Mouse (Mus musculus): Measurements from ENCODE around the gene Ndufs5.

The Ndufs5 gene

DNA sequence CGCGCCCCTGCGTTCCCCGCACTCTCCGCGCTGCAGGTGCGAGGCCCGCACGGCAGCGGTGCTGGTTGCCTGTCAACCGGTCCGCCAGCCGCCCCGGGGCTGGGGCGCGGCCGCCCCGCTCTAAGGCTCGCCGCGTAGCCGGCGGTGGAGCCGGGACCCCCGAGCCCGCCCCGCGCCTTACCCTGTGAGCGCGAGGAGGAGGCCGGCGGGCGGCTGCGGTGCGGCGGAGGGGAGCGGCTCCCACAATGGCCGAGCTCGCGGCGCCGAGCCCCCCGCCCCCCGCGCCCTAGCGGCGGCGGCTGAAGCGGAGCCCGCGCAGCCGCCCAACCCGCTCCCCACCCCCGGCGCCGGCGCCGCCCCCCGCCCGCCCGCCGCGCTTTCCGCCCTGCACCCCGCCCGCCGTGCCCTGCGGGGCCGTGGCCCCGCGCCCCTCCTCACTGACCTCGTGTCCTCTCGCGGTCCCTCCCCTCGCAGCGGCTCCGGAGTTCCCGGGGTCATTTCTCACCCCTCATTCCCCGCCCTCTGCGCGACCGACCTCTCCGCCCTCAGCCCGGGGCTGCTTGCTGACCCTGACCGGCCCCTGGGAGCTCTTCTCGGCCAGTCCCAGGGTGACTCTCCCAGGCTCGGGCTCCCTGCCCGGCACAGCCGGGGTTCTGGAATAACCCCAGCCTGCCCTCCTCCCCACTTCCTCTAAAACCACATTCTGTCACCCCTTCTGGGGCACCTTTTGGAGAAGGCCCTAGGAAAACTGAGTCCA lies 30.8 kb downstream of the Ndufs5 start:
- in situ Hi-C loops (cut with MboI): no loop called here

- in situ Hi-C loops (cut with MboI): no loop called here
Observed at GRCm38 (mm10) chr4:123686368-123687024, 31.5 kb downstream of the Ndufs5 start.

DNA sequence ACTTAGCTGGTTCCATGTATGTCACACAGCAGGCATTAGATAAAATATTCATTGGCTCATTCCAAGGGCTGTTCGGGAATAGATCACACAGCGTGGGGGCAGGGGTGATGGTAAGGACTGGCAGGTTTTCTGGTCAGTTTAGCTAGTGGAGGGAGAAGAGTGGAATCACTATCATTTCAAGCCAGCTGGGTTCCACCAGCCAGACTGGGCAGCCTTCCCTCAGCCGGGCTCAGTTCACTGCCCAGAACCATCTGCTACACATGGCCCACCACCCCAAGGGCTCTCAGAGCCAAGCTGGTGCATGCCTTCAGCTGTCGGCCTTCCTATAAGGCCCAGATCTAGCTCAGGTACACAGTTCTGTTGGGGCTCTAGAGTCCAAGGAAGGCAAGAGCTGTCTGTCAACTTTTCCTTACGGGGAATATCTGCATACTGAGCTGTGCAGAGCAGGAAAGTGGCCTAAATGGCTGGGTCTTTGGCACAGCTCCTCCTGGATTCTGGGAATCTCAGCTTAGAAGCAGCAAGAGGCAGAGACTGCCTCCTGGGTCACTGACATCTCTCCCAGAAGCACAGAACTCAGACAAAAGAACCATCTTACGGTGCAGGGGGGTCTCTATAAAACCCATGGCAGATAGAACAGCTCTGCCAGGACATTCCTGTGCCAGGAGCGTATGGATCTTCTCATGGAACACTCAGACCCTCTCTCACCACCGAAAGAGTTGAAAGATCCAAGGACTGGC lies 32.3 kb downstream of the Ndufs5 start:
- in situ Hi-C loops (cut with MboI): no loop called here

- in situ Hi-C loops (cut with MboI): no loop called here
Observed at GRCm38 (mm10) chr4:123685046-123685445, 33.0 kb downstream of the Ndufs5 start.

DNA sequence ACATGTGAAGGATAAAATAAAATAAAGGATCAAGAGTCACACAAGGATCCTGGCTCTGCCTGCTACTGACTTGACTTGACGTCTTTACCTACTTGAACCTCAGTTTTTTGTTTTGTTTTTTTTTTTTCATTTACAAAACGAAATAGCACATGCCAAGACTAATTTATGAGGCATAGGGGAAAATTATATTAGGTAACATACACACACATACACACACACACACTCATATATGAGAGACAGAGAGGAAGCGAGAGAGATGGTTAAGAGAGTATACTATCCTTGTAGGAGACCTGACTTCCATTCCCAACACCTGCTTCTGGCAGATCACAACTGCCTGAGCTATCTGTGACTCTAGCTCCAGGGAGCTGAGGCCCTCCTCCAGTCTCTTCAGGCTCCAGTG lies 33.7 kb downstream of the Ndufs5 start, which contains the start of gene Macf1:
Gene Macf1 (minus strand): TSS at position 101 of the 400 bp plus-strand sequence.
- in situ Hi-C loops (cut with MboI): no loop called here

DNA sequence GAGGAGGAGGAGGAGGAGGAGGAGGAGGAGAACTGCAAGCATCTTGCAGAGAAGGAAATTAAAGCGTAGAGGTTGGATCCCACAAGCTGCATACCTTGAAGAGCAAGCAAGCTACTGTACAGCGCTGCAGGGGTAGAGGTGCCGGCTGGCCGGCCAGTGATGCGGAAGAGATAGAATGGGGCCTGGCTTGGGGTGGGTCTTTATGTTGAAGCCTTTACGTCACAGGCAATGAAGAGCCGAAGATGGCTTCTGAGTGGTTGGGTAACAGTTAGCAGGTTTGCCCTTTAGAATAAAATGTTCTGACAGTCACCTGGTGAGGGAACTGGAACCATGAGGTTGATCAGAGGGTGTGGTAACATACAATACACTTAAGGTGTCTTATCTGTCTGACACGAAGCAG lies 35.7 kb downstream of the Ndufs5 start:
- in situ Hi-C loops (cut with MboI): no loop called here

DNA sequence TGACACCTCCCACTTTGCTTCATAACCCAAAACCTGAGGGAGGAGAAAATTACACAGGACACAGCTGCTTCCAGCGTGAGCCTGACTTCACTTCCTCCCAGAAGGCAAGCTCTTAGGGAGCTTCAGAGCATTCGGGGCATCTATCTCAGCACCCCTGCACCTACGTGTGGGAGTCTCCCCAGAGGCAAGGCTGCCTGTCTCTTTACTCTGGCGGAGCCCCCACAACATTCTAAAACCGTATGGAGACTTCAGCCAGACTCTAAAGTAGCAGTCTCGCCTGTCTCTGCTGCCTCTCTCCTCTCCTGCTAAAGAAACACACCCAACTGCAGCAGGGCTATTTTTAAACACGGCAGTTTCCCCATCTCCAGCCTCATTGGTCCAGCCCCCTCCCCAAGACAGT lies 37.0 kb downstream of the Ndufs5 start:
- in situ Hi-C loops (cut with MboI): no loop called here

DNA sequence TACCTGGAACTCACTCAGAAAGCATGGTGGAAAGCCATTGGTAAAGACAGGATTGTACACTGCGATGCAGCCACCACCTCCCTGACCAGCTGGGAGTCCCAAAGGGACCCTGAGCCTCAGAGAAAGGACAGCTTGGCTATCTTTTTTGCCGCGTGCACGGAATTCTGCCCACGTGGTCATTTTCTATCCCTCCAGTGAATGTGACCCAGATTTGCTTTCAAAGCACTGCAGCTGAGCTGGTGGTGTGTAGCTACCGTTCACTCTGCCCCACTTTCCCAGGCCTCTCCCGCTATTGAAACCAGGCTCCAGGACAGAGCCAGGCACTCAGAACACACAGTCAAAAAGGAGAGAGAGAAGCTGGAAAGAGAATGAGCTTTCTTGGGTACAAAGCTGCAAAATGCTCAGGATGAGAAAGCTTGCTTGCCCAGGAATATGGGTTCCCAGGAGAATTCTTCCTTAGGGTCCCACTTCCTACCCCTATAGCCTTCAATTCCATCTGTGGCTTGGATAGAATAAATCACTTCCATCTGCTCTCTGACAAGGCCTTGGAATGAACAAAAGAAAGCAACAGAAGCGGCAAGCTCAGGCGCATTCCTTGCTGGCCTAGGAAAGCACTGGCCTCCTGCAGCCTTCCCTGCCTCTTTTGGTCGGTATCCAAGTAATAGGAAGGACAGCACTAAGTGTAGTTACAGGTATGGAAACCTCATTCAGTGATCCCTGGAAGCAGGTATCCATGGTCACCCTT lies 40.8 kb downstream of the Ndufs5 start:
- in situ Hi-C loops (cut with MboI): no loop called here

- in situ Hi-C loops (cut with MboI): no loop called here
Observed at GRCm38 (mm10) chr4:123670598-123670997, 47.4 kb downstream of the Ndufs5 start.

DNA sequence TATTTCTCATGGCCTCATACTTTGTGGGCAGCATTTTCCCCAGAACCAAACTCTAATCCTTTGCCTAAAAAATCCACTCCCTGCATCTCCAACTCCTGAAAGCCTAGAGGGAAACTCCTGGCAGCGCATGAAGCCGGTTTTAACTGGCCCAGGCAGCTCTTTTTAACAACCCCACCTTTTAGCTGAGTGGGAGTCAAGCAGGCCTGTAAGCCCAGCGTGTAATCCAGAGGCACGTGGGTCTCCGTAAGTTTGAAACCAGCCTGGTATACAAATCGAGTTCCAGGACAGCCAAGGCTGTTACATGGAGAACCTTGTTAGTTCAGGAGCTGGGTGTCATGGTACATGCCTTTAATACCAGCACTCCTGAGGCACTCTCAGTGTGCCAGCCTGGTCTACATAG lies 48.3 kb downstream of the Ndufs5 start:
- in situ Hi-C loops (cut with MboI): no loop called here

- in situ Hi-C loops (cut with MboI): no loop called here
Observed at GRCm38 (mm10) chr4:123667260-123667867, 50.6 kb downstream of the Ndufs5 start.

DNA sequence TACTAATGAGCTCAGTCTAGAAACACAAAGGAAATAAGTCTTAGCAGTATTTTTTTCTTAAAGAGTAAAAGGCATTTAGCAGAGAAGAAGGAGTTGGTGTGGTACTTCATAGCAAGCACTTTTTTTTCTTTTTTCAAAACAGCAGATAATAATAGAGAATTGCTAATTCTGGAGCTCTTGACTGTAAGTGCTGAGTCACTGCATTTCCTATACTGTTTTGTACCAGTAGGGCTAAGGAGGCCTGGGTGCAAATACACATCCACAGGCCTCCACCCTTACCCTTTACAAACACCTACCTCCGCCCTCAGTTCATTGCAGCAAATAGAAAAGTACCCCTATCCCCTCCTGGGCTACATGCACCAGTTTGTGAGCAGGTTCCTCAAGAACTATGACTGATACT lies 51.5 kb downstream of the Ndufs5 start:
- in situ Hi-C loops (cut with MboI): no loop called here

- in situ Hi-C loops (cut with MboI): no loop called here
Observed at GRCm38 (mm10) chr4:123665681-123666278, 52.2 kb downstream of the Ndufs5 start.

DNA sequence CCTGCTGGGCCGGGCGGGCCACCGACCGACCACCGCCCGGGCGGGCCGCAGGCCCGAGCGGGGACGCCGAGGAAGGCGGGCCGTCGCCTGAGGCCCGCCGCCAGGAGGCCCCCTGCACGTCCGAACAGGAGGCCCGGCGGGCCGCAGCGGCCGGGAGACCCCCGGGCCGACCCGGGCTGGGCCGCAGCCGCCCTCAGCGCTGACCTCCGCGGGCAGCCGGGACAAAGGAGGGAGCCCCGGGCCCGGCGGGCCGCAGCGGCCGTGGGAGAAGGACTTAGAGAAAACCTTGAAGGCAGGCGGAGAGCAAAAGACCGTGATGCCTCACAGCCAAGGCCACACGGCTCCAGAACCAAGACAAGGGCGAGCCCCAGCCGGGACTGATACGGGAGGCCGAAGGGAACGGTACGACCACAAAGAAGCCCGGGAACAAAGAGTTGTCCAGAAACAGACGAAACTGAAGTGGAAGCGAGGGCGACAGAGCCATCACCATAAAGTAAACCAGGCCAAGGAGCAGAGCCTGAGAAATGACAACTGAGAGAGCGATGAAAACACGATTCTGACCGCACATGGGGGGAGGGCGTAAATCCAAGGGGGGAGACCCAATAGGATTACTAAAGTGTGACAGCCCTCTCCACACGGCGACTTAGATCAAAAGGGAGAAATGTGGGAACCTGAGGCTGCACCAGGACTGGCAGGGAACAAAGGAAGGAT lies 52.9 kb downstream of the Ndufs5 start:
- in situ Hi-C loops (cut with MboI): no loop called here

DNA sequence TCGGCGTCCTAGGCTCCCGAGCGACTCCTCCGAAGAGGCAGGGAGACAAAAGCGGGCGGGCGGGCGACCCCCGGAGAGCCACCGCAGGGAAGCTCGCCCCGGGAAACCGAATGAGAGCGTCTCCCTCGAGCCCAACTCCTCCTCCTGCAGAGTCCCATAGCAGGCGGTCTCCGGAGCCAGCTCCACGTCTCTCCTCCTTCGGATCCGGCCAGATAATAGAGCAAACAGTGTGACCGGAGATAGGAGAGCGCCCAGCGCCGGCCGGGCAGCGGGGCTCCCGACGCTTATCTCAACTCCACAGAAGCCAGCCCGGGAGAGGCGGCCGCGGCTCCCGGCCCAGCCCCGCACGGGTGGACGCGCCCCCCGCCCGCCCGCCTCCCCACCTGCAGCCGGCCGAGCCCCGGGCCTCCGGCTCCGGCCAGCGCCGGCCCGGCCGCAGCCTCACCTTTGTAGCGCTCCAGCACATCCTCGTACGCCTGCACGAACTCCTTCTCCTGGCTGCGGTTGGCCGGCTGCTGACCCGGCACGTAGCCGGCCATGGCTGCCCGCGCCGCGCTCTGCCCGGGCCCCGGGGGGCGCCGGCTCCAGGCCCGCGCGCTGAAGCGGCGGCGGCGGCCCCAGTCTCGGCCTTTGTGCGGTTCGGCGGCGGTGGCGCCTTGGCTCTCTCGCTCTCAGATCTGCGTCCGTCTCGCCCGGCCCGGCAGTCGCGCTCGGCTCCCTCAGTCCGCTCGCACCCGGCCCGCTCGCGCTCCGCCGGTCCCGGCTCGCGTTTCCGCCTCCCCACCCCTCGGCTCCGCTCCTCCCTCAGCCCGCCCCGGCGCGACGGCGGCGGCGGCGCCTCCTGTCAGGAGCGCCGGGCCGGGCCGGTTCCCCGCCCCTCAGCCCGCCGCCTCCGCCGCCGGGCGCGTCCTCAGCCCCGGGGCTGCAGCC lies 53.7 kb downstream of the Ndufs5 start:
- in situ Hi-C loops (cut with MboI): no loop called here

DNA sequence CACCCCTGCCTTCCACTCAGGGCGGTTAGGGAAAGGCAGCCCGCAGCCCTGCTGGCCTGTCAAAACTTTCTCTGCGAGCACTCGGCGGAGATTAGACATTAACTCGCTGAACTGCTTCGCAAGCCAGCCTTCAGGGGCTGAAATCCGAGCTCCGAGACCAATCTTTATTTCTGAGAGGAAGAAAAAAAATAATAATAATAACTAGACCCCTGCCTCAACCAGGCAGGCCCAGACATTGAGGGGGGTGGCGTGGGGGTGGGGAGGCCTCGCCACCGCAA lies 54.4 kb downstream of the Ndufs5 start:
- in situ Hi-C loops (cut with MboI): no loop called here

DNA sequence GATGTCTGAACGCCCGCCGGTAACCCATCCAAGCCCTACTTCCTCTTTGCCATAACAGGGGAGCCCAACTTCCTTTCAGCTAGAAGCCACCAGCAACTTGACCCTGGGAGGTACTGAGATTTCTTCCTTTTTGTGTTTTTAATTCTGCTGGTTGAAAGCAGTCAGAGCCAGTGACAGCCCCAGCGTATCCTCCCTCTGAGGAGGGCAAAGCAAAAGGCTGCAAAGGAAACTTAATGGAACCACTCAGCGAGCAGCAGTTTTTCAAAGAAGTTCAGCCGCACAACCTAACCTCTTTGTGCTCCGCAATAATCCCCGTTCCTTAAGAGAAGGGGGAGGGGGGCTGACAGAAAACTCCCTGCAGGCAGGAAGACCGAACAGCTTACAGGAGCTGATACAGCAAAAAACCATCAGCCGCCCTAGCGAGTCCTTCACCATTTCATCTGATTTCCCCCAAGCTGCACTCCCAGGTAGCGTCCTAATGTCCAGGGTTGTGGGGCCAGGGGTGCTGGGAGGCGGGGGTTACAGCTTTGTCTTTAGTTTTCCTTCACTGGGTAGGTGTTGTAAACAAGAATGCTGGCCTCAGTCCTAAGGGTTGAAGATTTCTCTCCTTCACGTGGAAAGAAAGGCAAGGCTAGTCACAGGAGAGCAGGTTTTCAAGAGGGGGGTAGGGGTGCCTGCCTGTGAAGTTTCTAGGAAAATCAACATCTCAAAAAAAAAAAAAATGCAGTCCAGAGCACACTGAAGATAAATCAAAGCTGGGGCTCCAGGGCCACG lies 54.9 kb downstream of the Ndufs5 start:
- in situ Hi-C loops (cut with MboI): no loop called here

All from mature B cell (primary cell).